Comparison of ENCODE assay signal across 16 mouse cellular contexts in the genomic region with DNA sequence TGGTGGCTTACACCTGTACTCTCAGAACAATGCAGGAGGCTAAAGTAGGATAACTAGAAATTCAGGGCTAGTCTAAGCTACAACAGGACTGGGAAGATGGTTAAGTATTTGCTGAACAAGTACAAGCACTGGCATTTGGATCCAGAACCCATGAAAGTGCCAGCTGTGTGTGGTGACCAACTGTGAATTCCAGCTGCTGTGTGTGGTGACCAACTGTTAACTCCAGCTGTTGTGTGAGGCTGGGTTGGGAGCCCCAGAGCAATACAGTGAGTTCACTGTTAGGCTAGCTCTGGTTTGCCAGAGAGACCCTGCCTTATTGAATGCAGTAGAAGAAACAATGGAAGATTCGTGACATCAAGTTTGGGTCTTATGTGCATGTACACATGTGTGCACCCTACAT.
"Had no signal": no experiment of that assay in that cellular context is flagged by ENCODE, and none has a peak within 500 bp of the region (broad histone marks: within the 10 kb centered on the region; RNA-seq: fewer than 3 reads in every experiment).

No protein-coding gene starts in this region.

- H3K4me1 ChIP-seq: neural tube, embryonic 13.5 days; neural tube, embryonic 15.5 days; stomach, embryonic 15.5 days had no signal

- H3K9ac ChIP-seq: neural tube, embryonic 13.5 days; neural tube, embryonic 15.5 days; stomach, embryonic 15.5 days had no signal

- H3K9me3 ChIP-seq: neural tube, embryonic 13.5 days; neural tube, embryonic 15.5 days; stomach, embryonic 15.5 days had no signal

- DNase-seq: retina, postnatal 1 day; right cerebral cortex, adult 18-20 months; right cerebral cortex, postnatal 14 days; right cerebral cortex, postnatal 25 days; right cerebral cortex, postnatal 4 days; spleen, adult 18-20 months; thymus, adult 18-20 months; thymus, adult 2 months; thymus, postnatal 14 days; thymus, postnatal 25 days; thymus, postnatal 36 days; thymus, postnatal 4 days had no signal

- H3K4me3 ChIP-seq: neural tube, embryonic 13.5 days; neural tube, embryonic 15.5 days; stomach, embryonic 15.5 days had no signal

- H3K27me3 ChIP-seq: neural tube, embryonic 13.5 days; neural tube, embryonic 15.5 days; stomach, embryonic 15.5 days had no signal

- H3K4me2 ChIP-seq: neural tube, embryonic 13.5 days; neural tube, embryonic 15.5 days; stomach, embryonic 15.5 days had no signal

- H3K27ac ChIP-seq: neural tube, embryonic 13.5 days; neural tube, embryonic 15.5 days; stomach, embryonic 15.5 days; stomach, postnatal 0 days had no signal
